Mouse (Mus musculus) neural tube, embryonic 13.5 days (tissue): ENCODE results near the gene Tgfbr3. TPM values are rescaled to one million over a fixed set of nuclear protein-coding genes. Genes with fewer than 3 reads are reported as not detected.
"Not testable (repeated sequence)": the region's sequence is repeated elsewhere in the genome, so short reads cannot be mapped to it uniquely, and the experiment has no call there.

Source experiments
- ATAC-seq: fragments of 200-750 bp; cut with Nextera tagmentation; 2 replicates; pipeline ENCODE4 v1.8.0; 2017; ENCODE audit warnings: low read depth, mild to moderate bottlenecking, moderate TSS enrichment, moderate library complexity
- H3K27ac ChIP-seq: fragments of 300-500 bp; sonication (generic); replicated peaks from 2 replicates; pipeline ENCODE4 v1.5.1; 2015; ENCODE audit warnings: moderate library complexity, mild to moderate bottlenecking, inconsistent platforms
- H3K27me3 ChIP-seq: fragments of 300-500 bp; sonication (generic); 2 replicates; pipeline ENCODE4 v1.6.1; 2015; ENCODE audit warnings: mild to moderate bottlenecking, inconsistent platforms
- H3K36me3 ChIP-seq: fragments of 300-500 bp; sonication (generic); 2 replicates; pipeline ENCODE4 v1.6.1; 2015; ENCODE audit warnings: mild to moderate bottlenecking, inconsistent platforms
- H3K4me1 ChIP-seq: fragments of 300-500 bp; sonication (generic); replicated peaks from 2 replicates; pipeline ENCODE4 v1.6.1; 2015; ENCODE audit warnings: inconsistent platforms
- H3K4me2 ChIP-seq: fragments of 300-500 bp; sonication (generic); 2 replicates; pipeline ENCODE4 v1.6.1; 2015; ENCODE audit warnings: inconsistent platforms, mild to moderate bottlenecking, moderate library complexity
- H3K4me3 ChIP-seq: fragments of 300-500 bp; sonication (generic); 2 replicates; pipeline ENCODE4 v1.5.1; 2015; ENCODE audit warnings: mild to moderate bottlenecking, inconsistent platforms
- H3K9ac ChIP-seq: fragments of 300-500 bp; sonication (generic); 2 replicates; pipeline ENCODE4 v1.6.1; 2015; ENCODE audit warnings: moderate library complexity, mild to moderate bottlenecking, inconsistent platforms
- H3K9me3 ChIP-seq: fragments of 300-500 bp; sonication (generic); 2 replicates; pipeline ENCODE4 v1.6.1; 2016; ENCODE audit warnings: inconsistent platforms
- WGBS: fragments of 180-500 bp; shearing (Covaris S2); methylation state at CpG from one replicate; pipeline ENCODE4 v1.1.7; 2015; 5-methylcytosine and 5-hydroxymethylcytosine counted together
- polyA plus RNA-seq: library from polyadenylated mRNA; unstranded; fragments of >200 nt; fragmentation: Nextera tagmentation; extraction: Ambion mirVana; gene quantifications from 2 replicates; pipeline ENCODE4 v1.2.1, GENCODE M21; 2015

The Tgfbr3 gene
- polyA plus RNA-seq, 1 experiment from 2014 or later = 6.9 TPM

DNA sequence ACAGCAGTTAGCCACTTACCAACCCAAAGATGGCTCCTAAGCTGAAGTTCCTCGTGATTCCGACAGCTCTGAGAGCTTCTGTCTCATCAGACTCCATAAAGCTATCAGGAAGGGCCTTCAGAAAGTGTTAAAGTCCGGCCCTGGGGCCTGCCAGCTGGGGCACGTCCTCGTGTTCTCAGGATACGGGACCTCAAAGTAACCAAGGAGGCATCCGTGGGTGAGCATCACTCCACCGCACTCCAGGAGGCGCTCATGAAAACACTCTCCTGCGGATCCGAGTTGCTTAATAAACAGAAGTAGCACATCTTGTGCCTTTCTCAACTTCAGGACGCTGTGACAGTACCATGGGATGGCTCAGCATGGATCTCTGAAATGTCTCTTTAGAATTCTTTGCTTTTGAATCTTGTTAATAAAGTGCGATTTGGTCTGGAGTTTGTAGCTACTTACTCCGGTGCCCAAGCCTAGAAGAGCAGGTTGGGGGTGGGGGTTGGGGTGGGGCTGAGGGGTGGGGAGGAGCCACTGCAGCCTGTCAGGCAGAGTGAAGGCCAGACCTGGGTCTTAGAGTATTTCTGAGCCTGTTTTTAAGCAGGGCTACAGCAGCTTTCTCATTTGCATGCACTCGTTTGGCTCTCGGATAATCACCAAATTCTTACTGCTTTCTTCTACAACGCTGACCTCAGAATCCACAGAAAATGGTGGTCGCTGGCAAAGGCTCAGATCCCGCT, 38.7 kb downstream of the Tgfbr3 start:
- ATAC-seq = no peak
- H3K4me3 ChIP-seq = no peak overlapping the region
- H3K36me3 ChIP-seq = no peaks in the 10 kb centered on the region
- H3K4me2 ChIP-seq = no peak overlapping the region
- peaks cover 32% of the 10 kb centered on the region for H3K27me3 ChIP-seq
- H3K9me3 ChIP-seq = peaks cover 8% of the 10 kb centered on the region; the same call in 1 of the 2 replicates
- 26% methylated on average over 19 of the region's 19 CpGs for WGBS
- H3K27ac ChIP-seq = no peak overlapping the region
- H3K9ac ChIP-seq = 0 out of 2 replicates have a peak overlapping the region, but pooled peaks have one; percentile 2
- H3K4me1 ChIP-seq = peaks cover 29% of the 10 kb centered on the region

GRCm38 (mm10) chr5:107248732-107249131, 40.7 kb downstream of the Tgfbr3 start:
- no peak overlapping the region for H3K4me3 ChIP-seq
- H3K9ac ChIP-seq = no peak overlapping the region
- peaks cover 40% of the 10 kb centered on the region for H3K27me3 ChIP-seq
- peaks cover 5% of the 10 kb centered on the region; the same call in 1 of the 2 replicates for H3K9me3 ChIP-seq
- H3K4me2 ChIP-seq = no peak overlapping the region
- WGBS = 67% methylated on average over 6 of the region's 6 CpGs
- H3K27ac ChIP-seq = no peak overlapping the region
- no peak for ATAC-seq
- no peaks in the 10 kb centered on the region for H3K36me3 ChIP-seq
- H3K4me1 ChIP-seq = peaks cover 29% of the 10 kb centered on the region

DNA sequence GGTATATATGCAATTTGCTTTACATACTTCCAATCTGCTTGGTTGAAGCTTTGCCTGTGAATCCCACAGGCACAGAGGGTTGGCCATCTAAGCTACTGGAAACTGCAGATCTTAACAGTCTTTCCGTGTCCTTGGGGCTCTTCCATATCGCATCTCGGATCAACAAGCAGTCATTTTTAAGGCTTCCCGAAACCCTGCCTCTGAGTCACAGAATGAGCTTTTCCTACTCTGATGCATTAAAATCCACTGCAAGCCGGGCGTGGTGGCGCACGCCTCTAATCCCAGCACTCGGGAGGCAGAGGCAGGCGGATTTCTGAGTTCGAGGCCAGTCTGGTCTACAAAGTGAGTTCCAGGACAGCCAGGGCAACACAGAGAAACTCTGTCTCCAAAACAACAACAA, 41.1 kb downstream of the Tgfbr3 start:
- not testable (repeated sequence) for H3K36me3 ChIP-seq, H3K9ac ChIP-seq, H3K9me3 ChIP-seq, H3K27ac ChIP-seq, ATAC-seq, H3K4me3 ChIP-seq, H3K4me2 ChIP-seq
- H3K27me3 ChIP-seq = peaks cover 41% of the 10 kb centered on the region
- WGBS = 93% methylated on average over 11 of the region's 11 CpGs
- peaks cover 29% of the 10 kb centered on the region for H3K4me1 ChIP-seq

DNA sequence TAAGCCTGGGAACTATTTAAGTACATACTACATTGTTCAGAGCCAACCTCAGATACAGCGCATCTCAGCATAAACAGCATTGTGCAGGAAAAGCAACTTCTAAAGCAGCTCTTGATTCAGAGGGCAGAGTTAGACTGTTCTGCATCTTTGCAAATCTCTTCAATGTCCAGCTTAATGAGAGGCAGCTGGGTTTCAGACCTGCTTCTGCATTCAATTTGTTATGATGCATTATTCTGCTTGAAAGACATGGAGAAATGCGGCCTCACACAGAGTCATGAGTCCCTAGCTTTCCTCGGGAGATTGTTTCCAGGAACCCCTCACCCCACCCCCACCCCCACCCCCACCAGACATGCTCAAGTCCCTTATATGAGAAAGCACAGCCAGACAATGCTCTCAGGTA, 41.6 kb downstream of the Tgfbr3 start:
- peaks cover 25% of the 10 kb centered on the region for H3K4me1 ChIP-seq
- no peak overlapping the region for H3K4me2 ChIP-seq
- WGBS = 69% methylated on average over 3 of the region's 3 CpGs
- peaks cover 5% of the 10 kb centered on the region; the same call in 1 of the 2 replicates for H3K9me3 ChIP-seq
- peaks cover 35% of the 10 kb centered on the region for H3K27me3 ChIP-seq
- no peak for ATAC-seq
- no peaks in the 10 kb centered on the region for H3K36me3 ChIP-seq
- H3K9ac ChIP-seq = no peak overlapping the region
- H3K4me3 ChIP-seq = no peak overlapping the region
- H3K27ac ChIP-seq = no peak overlapping the region

- Histone ChIP-seq H3K4me1 (peaks cover 2% of the 10 kb centered on the region; the same call in 1 of the 2 replicates), H3K4me3 (no peak overlapping the region), H3K27me3 (peaks cover 23% of the 10 kb centered on the region), H3K27ac (no peak overlapping the region), H3K9me3 (no peaks in the 10 kb centered on the region), H3K9ac (no peak overlapping the region), H3K4me2 (no peak overlapping the region), H3K36me3 (no peaks in the 10 kb centered on the region)
- ATAC-seq = no peak
- WGBS = 96% methylated on average over 2 of the region's 2 CpGs
Measured at GRCm38 (mm10) chr5:107243445-107243844, 46.0 kb downstream of the Tgfbr3 start.

DNA sequence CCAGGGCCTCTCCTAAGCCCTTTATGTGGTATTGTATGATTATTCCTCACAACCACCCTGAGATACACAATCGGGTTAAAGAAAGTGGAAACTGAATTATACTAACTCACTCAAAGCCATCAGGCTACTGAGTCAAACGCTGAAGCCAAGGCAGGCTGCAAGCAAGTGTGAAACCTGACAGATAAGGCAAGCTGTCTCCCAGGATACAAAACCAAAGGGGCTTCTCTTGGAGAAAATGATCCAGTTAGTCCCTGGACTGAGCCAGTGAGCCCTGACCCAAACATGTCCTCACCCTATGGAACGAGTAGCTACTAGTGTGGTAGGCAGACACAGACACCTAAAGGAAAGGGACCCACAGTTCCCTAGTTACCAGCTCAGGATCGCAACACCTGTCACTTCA, 46.4 kb downstream of the Tgfbr3 start:
- no peak overlapping the region for H3K4me2 ChIP-seq
- H3K36me3 ChIP-seq = no peaks in the 10 kb centered on the region
- ATAC-seq = no peak
- no peak overlapping the region for H3K27ac ChIP-seq
- H3K9me3 ChIP-seq = no peaks in the 10 kb centered on the region
- H3K4me1 ChIP-seq = peaks cover 6% of the 10 kb centered on the region
- no peak overlapping the region for H3K4me3 ChIP-seq
- H3K27me3 ChIP-seq = peaks cover 23% of the 10 kb centered on the region
- no peak overlapping the region for H3K9ac ChIP-seq
- 88% methylated on average over 4 of the region's 4 CpGs for WGBS

DNA sequence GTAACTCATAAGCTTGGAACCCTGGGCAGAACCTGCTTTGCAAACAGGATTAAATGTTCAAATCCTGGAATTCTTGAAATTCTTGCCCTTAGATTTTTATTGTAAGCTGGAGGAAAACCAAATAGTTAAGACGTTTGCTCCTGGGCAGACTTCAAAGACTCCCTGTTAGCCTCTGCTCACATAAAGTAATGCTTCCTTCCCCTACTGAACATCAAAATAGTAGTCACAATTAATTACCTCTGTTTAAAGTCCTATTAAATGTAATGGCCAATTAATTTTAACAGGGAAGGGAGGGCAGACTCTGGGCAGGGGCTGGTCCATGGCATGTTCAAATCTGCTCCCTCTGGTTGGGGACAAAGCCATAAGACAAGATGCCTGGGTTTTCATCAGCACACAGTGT, 49.2 kb downstream of the Tgfbr3 start:
- Histone ChIP-seq H3K4me1 (peaks cover 19% of the 10 kb centered on the region), H3K4me3 (no peak overlapping the region), H3K36me3 (no peaks in the 10 kb centered on the region), H3K4me2 (no peak overlapping the region), H3K27me3 (peaks cover 20% of the 10 kb centered on the region), H3K9me3 (no peaks in the 10 kb centered on the region), H3K27ac (no peak overlapping the region), H3K9ac (no peak overlapping the region)
- ATAC-seq = no peak
- WGBS = 35% methylated on average over 1 of the region's 1 CpGs

GRCm38 (mm10) chr5:107237971-107238426, 51.4 kb downstream of the Tgfbr3 start:
- Histone ChIP-seq H3K4me2 (no peak overlapping the region), H3K4me1 (peaks cover 30% of the 10 kb centered on the region), H3K4me3 (no peak overlapping the region), H3K36me3 (no peaks in the 10 kb centered on the region), H3K9ac (no peak overlapping the region), H3K27ac (no peak overlapping the region), H3K9me3 (no peaks in the 10 kb centered on the region), H3K27me3 (0 out of 2 replicates have a peak, but pooled peaks cover 7% of the 10 kb centered on the region)
- no peak for ATAC-seq
- WGBS = 63% methylated on average over 7 of the region's 7 CpGs

- peaks cover 30% of the 10 kb centered on the region for H3K4me1 ChIP-seq
- no peak for ATAC-seq
- H3K27ac ChIP-seq = no peak overlapping the region
- H3K36me3 ChIP-seq = no peaks in the 10 kb centered on the region
- no peak overlapping the region for H3K4me2 ChIP-seq
- H3K4me3 ChIP-seq = no peak overlapping the region
- no peaks in the 10 kb centered on the region for H3K9me3 ChIP-seq
- WGBS = 83% methylated on average over 6 of the region's 6 CpGs
- H3K9ac ChIP-seq = no peak overlapping the region
- H3K27me3 ChIP-seq = 0 out of 2 replicates have a peak, but pooled peaks cover 7% of the 10 kb centered on the region
Measured at GRCm38 (mm10) chr5:107236975-107237374, 52.5 kb downstream of the Tgfbr3 start.

GRCm38 (mm10) chr5:107236039-107236438, 53.4 kb downstream of the Tgfbr3 start:
- Histone ChIP-seq H3K36me3 (no peaks in the 10 kb centered on the region), H3K9ac (no peak overlapping the region), H3K27ac (no peak overlapping the region), H3K4me1 (peaks cover 30% of the 10 kb centered on the region), H3K4me3 (no peak overlapping the region), H3K9me3 (no peaks in the 10 kb centered on the region), H3K27me3 (no peaks in the 10 kb centered on the region), H3K4me2 (no peak overlapping the region)
- ATAC-seq = no peak
- WGBS = 71% methylated on average over 5 of the region's 5 CpGs

GRCm38 (mm10) chr5:107233366-107234354, 55.8 kb downstream of the Tgfbr3 start:
- Histone ChIP-seq H3K4me3 (no peak overlapping the region), H3K9ac (no peak overlapping the region), H3K4me1 (peaks cover 30% of the 10 kb centered on the region), H3K27me3 (no peaks in the 10 kb centered on the region), H3K4me2 (no peak overlapping the region), H3K27ac (no peak overlapping the region), H3K9me3 (no peaks in the 10 kb centered on the region), H3K36me3 (no peaks in the 10 kb centered on the region)
- ATAC-seq = no peak
- WGBS = 73% methylated on average over 14 of the region's 14 CpGs

- peaks cover 12% of the 10 kb centered on the region for H3K4me1 ChIP-seq
- no peak overlapping the region for H3K4me3 ChIP-seq
- H3K4me2 ChIP-seq = no peak overlapping the region
- no peak overlapping the region for H3K9ac ChIP-seq
- WGBS = 92% methylated on average over 6 of the region's 6 CpGs
- ATAC-seq = no peak
- H3K36me3 ChIP-seq = no peaks in the 10 kb centered on the region
- no peaks in the 10 kb centered on the region for H3K27me3 ChIP-seq
- no peak overlapping the region for H3K27ac ChIP-seq
- no peaks in the 10 kb centered on the region for H3K9me3 ChIP-seq
Measured at GRCm38 (mm10) chr5:107230189-107230588, 59.2 kb downstream of the Tgfbr3 start.
